Mouse (Mus musculus) forebrain, postnatal 0 days (tissue): ENCODE data around the gene Inpp5a. TPM values are rescaled to one million over a fixed set of nuclear protein-coding genes. Genes with fewer than 3 reads are reported as not detected.
A peak's percentile ranks its signal among the peaks of the same experiment; 100 is the strongest.

Experiments
- ATAC-seq: fragments of 200-750 bp; cut with Nextera tagmentation; 2 replicates; pipeline ENCODE4 v1.8.0; 2017; ENCODE audit warnings: mild to moderate bottlenecking, moderate library complexity
- DNase-seq: peaks from one replicate; pipeline ENCODE4 v3.0.0-alpha.2; 2015
- H3K27ac ChIP-seq: fragments of 300-500 bp; sonication (generic); 2 replicates; pipeline ENCODE4 v1.5.1; 2014; ENCODE audit warnings: low read depth, mild to moderate bottlenecking, antibody characterized with exemption, low read length, moderate library complexity, mixed read lengths
- H3K27me3 ChIP-seq: fragments of 300-500 bp; sonication (generic); 2 replicates; pipeline ENCODE4 v1.6.1; 2014; ENCODE audit warnings: mild to moderate bottlenecking, low read length, mixed read lengths; ENCODE audit not compliant: insufficient read depth
- H3K36me3 ChIP-seq: fragments of 300-500 bp; sonication (generic); 2 replicates; pipeline ENCODE4 v1.6.1; 2014; ENCODE audit warnings: mild to moderate bottlenecking, moderate library complexity; ENCODE audit not compliant: insufficient read depth
- H3K4me1 ChIP-seq: fragments of 300-500 bp; sonication (generic); 2 replicates; pipeline ENCODE4 v1.6.1; 2014; ENCODE audit warnings: antibody characterized with exemption; ENCODE audit not compliant: insufficient read depth
- H3K4me2 ChIP-seq: fragments of 300-500 bp; sonication (generic); 2 replicates; pipeline ENCODE4 v1.6.1; 2014; ENCODE audit warnings: low read depth, mild to moderate bottlenecking, moderate library complexity
- H3K4me3 ChIP-seq: fragments of 300-500 bp; sonication (generic); 2 replicates; pipeline ENCODE4 v1.5.1; 2014; ENCODE audit warnings: low read depth, low read length, mixed read lengths
- H3K9ac ChIP-seq: fragments of 300-500 bp; sonication (generic); 2 replicates; pipeline ENCODE4 v1.6.1; 2014; ENCODE audit warnings: mild to moderate bottlenecking
- H3K9me3 ChIP-seq: fragments of 300-500 bp; sonication (generic); 2 replicates; pipeline ENCODE4 v1.6.1; 2016; ENCODE audit warnings: low read length
- CTCF ChIP-seq: sonication (generic); IDR thresholded peaks from 2 replicates; pipeline ENCODE4 v1.5.1; 2016; ENCODE audit warnings: antibody characterized with exemption, control low read depth, low read depth
- WGBS: fragments of 180-500 bp; shearing (Covaris S2); extraction: QIAGEN DNeasy Blood & Tissue Kit; methylation state at CpG from one replicate; pipeline ENCODE4 v1.1.7; 2014; 5-methylcytosine and 5-hydroxymethylcytosine counted together
- polyA plus RNA-seq: library from polyadenylated mRNA; unstranded; fragments of >200 nt; fragmentation: Nextera tagmentation; extraction: Ambion mirVana; gene quantifications from 2 replicates; pipeline ENCODE4 v1.2.1, GENCODE M21; 2015
- total RNA-seq: library from RNA; depleted of rRNA; stranded (reverse); fragments of >200 nt; gene quantifications from 2 replicates; pipeline ENCODE4 v1.2.3, GENCODE M21; 2014

Inpp5a gene
- total and polyA plus RNA-seq, 2 experiments from 2014 or later: 8.8 to 16.3 TPM

DNA sequence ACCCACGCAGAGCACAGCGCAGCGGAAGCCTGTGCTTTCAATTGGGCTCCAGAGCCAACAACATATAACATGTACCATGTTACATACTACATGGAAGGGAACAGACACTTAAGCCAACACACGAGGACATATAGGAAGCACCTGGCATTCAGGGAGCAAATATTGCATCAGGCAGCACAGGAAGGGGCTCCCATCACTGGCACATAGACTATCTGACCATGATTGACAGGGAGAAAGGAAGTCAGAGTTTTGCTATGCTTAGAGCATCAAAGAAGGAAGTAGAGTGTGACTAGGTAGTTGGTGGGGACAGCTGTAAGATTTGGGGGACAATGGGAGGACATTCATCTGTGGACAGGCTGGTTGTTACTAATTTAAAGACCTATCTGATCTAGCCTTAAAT, 103.4 kb downstream of the Inpp5a start:
- H3K27ac ChIP-seq: no peak overlapping the region
- no peaks in the 10 kb centered on the region for H3K36me3 ChIP-seq
- H3K4me1 ChIP-seq: no peaks in the 10 kb centered on the region
- no peak overlapping the region for H3K4me3 ChIP-seq
- H3K9ac ChIP-seq: no peak overlapping the region
- ATAC-seq: no peak
- H3K27me3 ChIP-seq: no peaks in the 10 kb centered on the region
- 92% methylated on average over 4 of the region's 4 CpGs for WGBS
- no peaks in the 10 kb centered on the region for H3K9me3 ChIP-seq
- TF ChIP-seq CTCF: no peak
- H3K4me2 ChIP-seq: no peak overlapping the region
- no peak for DNase-seq

DNA sequence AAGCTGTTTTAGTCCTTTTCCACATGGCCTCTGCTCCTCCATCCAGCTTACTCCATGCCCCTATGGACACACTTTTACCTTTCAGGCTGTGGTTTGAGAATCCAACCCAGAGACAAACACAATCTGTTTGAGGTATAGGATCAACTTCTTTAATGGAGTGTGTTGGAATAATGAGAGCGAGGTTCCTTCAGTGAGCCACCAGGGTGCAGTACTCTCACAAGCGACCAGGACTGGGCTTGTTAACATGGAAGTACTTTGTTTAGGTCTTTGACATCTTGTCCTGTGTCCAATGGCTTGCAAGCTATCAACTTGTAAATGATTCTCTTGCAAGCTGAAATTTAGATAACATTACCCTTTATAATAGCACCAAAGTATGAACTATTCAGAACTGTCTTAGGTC, 104.0 kb downstream of the Inpp5a start:
- Histone ChIP-seq H3K9ac (no peak overlapping the region), H3K36me3 (no peaks in the 10 kb centered on the region), H3K4me1 (no peaks in the 10 kb centered on the region), H3K27ac (no peak overlapping the region), H3K4me2 (no peak overlapping the region), H3K27me3 (no peaks in the 10 kb centered on the region), H3K9me3 (no peaks in the 10 kb centered on the region), H3K4me3 (no peak overlapping the region)
- DNase-seq (no peak), ATAC-seq (no peak)
- TF ChIP-seq CTCF: peak; percentile 55
- 36% methylated on average over 2 of the region's 2 CpGs for WGBS

DNA sequence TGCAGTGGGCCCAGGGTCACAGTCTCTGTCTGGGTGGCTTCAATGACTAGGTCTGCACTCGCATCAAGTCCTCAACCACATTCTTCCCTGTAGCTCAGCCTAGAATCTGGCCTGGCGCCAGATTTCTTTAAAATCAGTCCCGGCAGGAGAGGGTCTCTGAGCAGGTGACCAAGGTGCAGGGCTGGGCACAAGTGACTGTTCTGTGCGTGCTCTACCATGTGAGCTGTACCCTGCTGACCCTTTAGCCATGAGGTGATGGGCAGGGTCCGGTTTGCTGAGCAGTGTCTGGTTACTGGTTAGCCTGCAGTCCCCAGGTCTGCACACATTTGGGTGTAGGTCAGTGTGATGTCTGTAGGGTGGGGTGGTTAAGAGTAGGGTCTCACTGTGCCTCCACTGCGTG, 106.9 kb downstream of the Inpp5a start:
- Histone ChIP-seq H3K4me2 (no peak overlapping the region), H3K4me3 (no peak overlapping the region), H3K9me3 (no peaks in the 10 kb centered on the region), H3K36me3 (no peaks in the 10 kb centered on the region), H3K4me1 (no peaks in the 10 kb centered on the region), H3K27me3 (no peaks in the 10 kb centered on the region), H3K9ac (no peak overlapping the region), H3K27ac (no peak overlapping the region)
- DNase-seq: no peak
- 82% methylated on average over 6 of the region's 6 CpGs for WGBS
- TF ChIP-seq CTCF: no peak
- ATAC-seq: no peak

DNA sequence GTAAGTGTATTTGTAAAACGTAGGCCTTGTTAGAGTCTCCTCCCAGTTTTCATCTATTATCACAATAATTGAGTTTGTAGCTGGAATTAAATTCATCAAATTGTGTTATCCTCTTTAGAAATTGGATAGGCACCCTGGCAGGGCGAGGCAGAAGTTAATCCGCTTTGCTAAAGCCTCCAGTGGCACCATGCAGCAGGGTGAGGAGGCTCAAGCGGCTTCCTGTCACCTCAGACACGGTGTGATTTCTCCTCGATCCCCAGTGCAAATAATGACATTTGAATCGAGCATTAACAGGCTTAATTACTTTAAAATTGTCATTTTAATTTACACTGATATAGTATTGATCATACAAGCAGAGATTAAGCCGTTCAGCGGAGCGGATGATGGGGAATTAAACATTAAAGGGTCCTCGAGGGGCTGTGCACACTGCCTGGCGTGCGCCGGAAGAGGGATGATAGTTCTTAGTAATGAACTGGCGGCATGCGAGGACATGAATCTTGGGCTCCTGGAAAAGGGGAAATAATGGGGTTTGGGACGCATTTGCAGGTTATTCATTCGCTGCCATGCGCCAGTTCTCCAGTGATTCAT, 109.2 kb downstream of the Inpp5a start:
- ATAC-seq (no peak), DNase-seq (no peak)
- Histone ChIP-seq H3K27me3 (no peaks in the 10 kb centered on the region), H3K4me3 (no peak overlapping the region), H3K4me2 (no peak overlapping the region), H3K27ac (no peak overlapping the region), H3K9me3 (no peaks in the 10 kb centered on the region), H3K9ac (no peak overlapping the region), H3K4me1 (no peaks in the 10 kb centered on the region), H3K36me3 (no peaks in the 10 kb centered on the region)
- WGBS: 38% methylated on average over 19 of the region's 19 CpGs
- TF ChIP-seq CTCF: no peak

DNA sequence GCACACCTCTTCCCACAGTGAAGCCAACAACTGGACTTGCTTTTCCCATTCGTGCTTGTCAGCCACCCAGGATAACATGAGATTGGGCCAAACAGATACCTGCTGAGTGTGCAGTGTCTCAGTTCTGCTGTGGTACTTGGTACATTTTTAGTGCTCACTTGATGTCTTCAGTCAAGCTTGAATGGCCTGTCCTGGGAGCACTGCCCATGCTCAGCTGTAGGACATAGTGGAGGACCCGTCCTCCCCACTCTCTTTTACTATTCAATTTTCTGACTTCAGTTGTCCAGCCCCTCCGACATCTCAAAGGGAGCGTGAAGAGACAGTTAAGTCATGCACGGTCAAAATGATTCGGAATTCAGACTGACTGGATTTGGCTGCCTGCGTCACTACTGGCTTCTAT, 115.2 kb downstream of the Inpp5a start:
- no peak for TF ChIP-seq CTCF
- DNase-seq: no peak
- Histone ChIP-seq H3K9ac (no peak overlapping the region), H3K27me3 (no peaks in the 10 kb centered on the region), H3K9me3 (no peaks in the 10 kb centered on the region), H3K27ac (no peak overlapping the region), H3K4me3 (no peak overlapping the region), H3K36me3 (no peaks in the 10 kb centered on the region), H3K4me2 (no peak overlapping the region), H3K4me1 (no peaks in the 10 kb centered on the region)
- WGBS: 72% methylated on average over 7 of the region's 7 CpGs
- no peak for ATAC-seq

DNA sequence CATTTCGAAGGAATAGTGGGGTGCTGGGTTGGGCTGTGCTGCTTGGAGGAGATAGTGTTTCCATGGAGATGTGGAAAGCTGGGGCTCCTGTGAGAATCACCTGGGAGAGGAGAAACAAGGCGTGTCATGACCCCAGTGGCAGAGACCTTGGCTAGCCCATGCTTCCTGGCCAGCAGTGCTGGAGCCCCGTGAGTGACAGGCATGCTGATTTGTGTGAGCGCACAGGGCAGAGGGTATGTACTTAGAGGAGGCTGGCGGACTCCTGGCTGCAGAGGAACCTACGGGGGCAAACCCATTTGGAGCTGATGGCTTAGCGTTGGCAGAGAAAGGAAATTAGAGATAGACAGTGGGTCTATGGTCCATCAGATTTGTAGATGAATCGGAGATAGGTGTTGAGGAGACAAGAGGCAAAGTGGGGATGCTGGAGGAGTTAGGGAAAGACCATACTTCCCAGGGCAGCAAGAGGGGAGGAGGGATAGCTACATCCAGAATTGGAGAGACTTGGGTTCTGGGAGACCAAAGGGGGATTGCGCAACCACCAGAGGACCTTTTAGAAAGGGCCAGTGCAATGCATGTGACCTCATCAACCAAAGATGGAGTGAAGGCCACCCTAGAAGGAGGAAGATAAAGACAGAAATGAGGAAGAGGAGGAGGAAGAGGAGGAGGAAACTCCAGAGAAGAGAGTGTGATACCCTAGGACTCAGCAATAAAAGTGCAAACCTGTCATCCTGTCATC, 117.9 kb downstream of the Inpp5a start:
- Histone ChIP-seq H3K4me1 (no peaks in the 10 kb centered on the region), H3K9ac (no peak overlapping the region), H3K4me3 (no peak overlapping the region), H3K27me3 (no peaks in the 10 kb centered on the region), H3K4me2 (no peak overlapping the region), H3K9me3 (no peaks in the 10 kb centered on the region), H3K36me3 (no peaks in the 10 kb centered on the region), H3K27ac (no peak overlapping the region)
- no peak for TF ChIP-seq CTCF
- ATAC-seq (no peak), DNase-seq (no peak)
- 80% methylated on average over 9 of the region's 9 CpGs for WGBS

DNA sequence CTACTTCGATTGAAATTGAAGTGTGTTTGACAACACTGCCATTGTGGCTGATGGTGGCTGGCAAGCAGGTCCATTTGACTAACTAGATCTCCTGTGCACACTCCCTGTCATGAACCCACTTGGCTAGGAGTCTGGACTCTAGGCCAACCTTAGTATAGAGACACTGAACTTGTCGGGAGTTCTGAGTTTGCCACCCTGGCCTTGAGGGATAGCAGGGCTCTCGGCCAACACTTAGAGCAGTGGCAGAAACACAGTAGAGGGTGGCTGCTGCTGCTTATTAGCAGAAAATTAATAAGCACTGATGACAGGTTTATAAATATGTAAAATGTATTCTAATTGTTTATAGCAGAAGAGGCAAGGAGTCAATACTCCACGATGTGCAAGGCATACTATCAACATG, 120.0 kb downstream of the Inpp5a start:
- DNase-seq: no peak
- no peaks in the 10 kb centered on the region for H3K27me3 ChIP-seq

More for the DNA sequence above, 120.0 kb downstream of the Inpp5a start:
- no peak for ATAC-seq
- TF ChIP-seq CTCF: no peak
- 64% methylated on average over 4 of the region's 4 CpGs for WGBS
- H3K9me3 ChIP-seq: no peaks in the 10 kb centered on the region
- no peaks in the 10 kb centered on the region for H3K4me1 ChIP-seq
- no peak overlapping the region for H3K27ac ChIP-seq
- H3K9ac ChIP-seq: no peak overlapping the region
- H3K4me2 ChIP-seq: no peak overlapping the region
- no peaks in the 10 kb centered on the region for H3K36me3 ChIP-seq
- H3K4me3 ChIP-seq: no peak overlapping the region
